Mouse (Mus musculus) gastrocnemius, postnatal 36 days (tissue): ENCODE data around the gene Ypel4. TPM values are rescaled to one million over a fixed set of nuclear protein-coding genes. Genes with fewer than 3 reads are reported as not detected.

Experiments
- DNase-seq, 2 experiments: peaks; one replicate each; pipeline ENCODE4 v3.0.0; 2022
- intact Hi-C: fragments of 180-260 bp; cut with DNase I; formaldehyde crosslinking; loops from one replicate; pipeline ENCODE4 v1.15.1; 2025
- long read RNA-seq, 2 experiments: library from polyadenylated mRNA; stranded (forward); transcript quantifications; one replicate each; pipeline ENCODE4 v2.0.0; 2021
- total RNA-seq, 2 experiments: library from RNA; stranded (reverse); gene quantifications; 2 replicates each; pipeline ENCODE4 v1.2.3; 2021

The Ypel4 gene
- total RNA-seq: under 1 TPM; 0.35 to 0.61 TPM
- long read RNA-seq, experiment 1: 0 reads
- long read RNA-seq, experiment 2, partial matches to known transcripts: 0 of 1 reads
- long read RNA-seq, experiment 2, other reads (novel, unspliced or antisense): 0 of 1 reads

DNA sequence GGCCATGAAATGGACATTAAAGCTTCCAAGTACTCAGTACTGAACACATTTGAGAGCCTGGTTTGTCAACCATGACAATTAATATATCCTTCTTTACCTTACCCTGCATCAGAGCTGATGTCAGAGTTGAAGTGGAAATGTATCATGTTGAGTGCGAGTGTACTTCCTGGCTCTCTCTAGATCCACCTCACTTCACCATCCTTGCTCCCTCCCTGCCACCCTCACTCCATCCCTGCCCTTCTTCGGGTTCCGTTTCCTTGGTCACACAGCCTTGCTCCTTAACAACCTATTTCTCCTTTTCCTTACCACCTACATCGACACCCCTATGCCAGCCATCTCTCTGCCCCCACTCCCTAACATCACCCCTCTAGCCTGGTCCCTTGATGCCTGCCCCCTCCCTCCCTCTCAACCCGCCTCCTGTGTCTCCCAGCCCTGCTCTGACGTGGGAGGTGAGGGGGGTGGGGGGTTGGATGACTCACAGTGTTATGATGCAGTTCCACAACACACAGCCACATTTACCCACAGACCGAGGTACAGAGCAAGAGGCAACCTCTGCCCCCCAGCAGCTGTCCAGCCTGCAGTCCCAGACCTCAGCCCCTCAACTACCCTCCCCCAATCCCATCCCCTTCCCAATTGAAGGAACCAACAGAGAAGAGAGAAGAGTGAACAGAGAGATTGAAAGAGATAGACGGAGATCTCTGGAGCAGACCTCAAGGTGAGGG, at the start of gene Ypel4:
Ypel4 (plus strand) TSS at position 480 of the 722 bp plus-strand sequence.
- intact Hi-C loops: no loop called here
- no peak for DNase-seq

DNA sequence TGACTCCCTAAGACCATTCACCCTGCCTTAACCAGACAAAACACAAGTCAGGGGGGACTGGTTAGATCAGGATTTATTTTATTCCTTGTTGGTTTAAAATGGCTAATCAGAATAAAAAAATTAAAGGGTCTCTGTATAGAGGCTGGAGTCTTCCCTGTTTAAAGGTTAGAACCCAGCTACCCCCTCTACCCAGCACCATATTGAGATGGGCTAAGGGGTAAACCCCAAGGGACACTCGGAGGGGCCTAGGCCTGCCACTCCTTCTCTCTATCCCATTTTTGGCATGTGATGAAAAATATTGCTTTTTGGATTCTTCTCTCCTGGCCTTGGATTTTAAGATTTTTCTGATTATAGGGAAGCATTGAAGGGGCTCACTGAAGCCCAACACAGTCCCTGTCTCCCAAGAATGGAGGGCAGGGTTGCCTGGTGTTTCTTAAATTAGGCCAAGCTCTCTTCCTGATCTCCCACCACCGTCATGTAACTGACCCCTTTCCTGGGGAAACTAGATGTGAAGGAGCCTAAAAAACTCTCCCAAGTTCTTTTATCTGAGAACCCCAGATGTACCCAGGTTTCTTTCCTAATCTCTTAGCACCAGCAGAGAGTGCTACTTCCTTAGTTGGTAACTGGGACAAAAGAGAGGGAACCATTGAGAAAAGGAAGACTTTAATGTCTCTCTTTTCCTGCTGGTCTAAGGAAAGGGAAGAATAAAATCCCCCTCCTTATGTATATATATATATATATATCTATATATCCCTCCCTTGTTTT, 45.6 kb upstream of the Ypel4 start:
- intact Hi-C loops: no loop called here
- DNase-seq: no peak

DNA sequence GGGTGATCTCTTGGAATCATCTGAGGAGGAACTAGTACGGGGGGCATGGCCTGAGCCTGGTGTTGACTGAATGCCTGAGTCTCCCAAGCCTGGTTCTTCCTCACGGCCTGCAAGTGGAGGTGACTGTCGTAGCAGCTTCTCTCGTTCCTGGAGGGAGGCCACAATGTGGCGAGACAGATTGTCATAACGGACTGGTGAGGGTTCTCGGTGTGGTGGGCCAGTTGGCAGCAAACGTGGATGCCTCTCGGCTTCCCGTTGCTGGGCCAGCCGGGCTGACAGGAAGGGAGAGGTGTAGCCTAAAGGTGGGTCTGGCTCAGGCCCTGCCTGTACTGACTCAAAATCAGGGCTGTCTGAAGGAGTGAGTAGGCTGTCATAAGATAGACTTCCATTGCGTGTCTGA, 43.8 kb upstream of the Ypel4 start:
- DNase-seq: no peak
- intact Hi-C loops: no loop called here

DNA sequence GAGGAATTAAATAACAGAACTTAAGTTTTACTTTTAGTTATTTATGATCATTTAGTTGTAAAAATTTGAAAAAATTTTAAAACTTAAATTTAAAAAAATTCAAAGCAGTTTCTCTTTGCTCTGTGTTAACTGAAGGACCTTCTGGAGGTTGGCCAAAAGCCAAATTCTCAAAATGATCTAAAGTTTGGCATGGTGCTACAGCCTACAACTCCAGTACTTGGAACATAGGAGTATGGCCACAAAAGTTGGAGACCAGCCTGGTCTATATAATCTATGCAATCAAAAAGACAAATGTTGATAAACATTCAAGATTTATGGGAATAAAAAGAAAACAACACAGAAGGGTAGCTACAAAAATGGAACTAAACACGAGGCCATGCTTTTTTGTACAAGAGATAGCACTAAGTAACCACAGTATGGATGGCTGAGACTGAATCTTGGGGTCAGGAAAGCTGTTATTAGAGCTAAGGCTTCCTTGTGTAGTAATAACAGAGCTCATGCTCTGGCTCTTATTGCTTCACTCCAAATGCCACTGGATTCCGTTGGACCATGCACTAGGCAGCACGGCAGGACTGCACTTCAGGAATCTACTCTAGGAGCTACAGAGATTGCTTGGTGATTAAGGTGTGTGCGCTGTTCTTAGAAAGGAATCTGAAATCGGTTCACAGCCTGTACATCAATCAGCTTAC, 38.7 kb upstream of the Ypel4 start:
- intact Hi-C loops: no loop called here
- DNase-seq: no peak

DNA sequence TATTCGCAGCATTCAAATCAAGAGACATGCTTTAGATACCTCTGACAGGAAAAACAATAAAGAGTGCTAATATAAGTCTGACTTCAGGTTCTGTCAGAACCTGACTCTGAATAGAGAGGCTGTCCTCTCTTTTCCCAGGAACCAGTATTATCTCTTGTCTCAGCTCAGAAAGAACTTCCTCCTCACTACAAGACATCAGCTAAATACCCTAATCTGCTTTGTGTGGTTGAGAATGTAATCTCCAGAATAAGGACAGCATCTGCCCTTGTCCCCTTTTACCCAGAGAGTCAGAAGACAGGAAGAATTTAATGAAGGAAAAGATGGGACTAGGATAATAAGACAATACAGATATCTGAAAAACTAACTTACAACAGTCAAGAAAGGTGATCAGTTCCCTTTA, 30.4 kb upstream of the Ypel4 start:
- no peak for DNase-seq
- intact Hi-C loops: no loop called here

DNA sequence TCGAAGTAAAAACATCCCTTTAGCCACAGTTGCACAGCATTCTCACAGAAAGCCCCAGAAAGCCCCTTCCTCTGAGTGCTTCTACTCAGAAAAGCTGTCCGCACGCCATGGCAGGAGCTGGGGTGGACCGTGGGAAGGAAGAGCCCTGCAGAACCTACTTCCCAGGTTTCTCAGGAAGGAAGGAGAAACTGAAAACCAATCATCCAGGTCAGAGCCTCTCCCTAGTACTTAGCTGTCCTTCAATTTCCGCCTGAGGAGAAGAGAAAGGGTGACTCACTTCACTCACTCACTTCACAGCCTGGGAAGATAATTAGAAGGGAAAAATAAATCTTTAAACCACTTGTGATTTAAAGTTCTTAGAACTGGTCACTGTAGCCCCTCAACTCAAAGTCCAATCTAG, 29.5 kb upstream of the Ypel4 start:
- intact Hi-C loops: no loop called here

DNA sequence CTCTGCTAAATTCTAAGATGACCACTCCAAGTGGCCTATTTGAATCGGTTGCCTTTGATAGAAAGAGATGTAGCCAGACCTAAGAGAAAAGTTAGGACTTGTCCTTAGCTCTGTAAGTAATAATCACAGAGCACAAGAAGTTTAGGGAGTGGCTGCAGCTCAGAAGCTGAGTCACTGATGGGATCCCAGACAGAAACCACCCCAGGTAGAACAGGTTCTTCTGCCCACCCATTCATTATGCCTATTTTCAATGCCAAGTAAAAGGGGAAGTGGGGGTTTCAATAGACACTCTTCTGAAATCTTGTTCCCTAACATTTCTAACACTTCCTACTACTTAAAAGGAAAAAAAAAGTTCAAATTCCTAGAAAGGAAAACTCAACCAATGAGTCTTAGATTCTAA, 28.6 kb upstream of the Ypel4 start:
- intact Hi-C loops: no loop called here
- DNase-seq: no peak

More for the DNA sequence above, 29.5 kb upstream of the Ypel4 start:
- DNase-seq: no peak

DNA sequence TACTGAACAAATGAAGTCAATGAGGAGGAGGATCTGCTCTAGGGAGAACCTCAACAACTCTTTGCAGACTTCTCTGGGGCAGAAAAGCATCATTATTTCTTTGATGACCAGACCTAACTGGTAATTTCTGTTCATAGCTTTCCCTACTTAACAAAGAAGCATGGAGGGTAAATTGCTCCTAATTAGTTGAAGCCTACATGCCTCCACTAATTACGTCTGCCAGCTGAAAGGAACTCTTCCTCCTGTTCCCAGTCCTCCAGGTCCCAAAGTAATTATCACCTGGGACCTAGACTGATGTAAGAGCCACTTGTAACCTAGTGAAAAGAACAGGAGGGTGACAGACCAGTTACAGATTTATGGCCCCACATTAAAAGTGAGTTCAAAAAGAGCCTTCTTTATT, 26.3 kb upstream of the Ypel4 start:
- DNase-seq: no peak
- intact Hi-C loops: no loop called here

DNA sequence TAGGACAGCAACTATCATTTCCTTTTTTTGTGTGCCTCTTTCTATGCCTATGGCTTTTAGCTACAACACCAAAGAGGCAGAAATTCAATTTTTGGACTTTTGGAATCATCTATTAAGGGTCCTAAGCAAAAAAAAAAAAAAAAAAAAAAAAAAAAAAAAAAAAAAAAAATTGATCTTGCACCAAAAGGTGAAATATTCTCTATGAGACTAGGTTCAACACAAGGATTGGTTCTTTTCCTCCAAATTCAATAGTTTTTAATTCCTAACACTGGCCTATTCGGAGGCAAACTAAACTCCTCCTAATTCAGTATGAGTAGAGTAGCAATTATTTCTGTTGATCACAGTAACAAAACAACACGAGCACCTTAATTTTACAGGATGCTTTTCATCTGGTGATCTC, 22.0 kb upstream of the Ypel4 start:
- intact Hi-C loops: loop anchor here (5.0 kb wide), 1 partner anchor 35 kb away; the partner anchor contains the start of genes Gm28635, Med19 and Tmx2

DNA sequence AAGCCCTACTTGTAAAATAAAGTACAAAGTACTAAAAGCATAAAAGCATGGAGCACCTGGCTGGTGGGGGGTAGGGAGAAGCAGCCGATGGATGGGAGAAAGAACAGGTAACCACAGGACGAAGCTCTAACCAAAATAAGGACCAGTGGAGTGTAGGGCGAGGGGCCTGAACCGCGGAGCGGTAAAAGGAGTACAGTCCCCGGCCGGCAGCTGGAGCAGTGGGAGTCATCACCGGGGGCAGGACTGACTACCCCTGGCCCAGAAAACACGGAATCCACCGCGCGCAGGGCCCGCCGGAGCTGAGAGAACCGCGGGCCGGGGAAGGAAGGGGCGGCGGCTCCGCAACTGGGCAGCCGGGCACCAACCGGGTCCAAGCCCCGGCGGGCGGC, 19.4 kb upstream of the Ypel4 start:
- no peak for DNase-seq
- intact Hi-C loops: loop anchor here (5.0 kb wide), 1 partner anchor 37 kb away; the partner anchor contains the start of genes Gm28635, Med19 and Tmx2

More for the DNA sequence above, 22.0 kb upstream of the Ypel4 start:
- no peak for DNase-seq

DNA sequence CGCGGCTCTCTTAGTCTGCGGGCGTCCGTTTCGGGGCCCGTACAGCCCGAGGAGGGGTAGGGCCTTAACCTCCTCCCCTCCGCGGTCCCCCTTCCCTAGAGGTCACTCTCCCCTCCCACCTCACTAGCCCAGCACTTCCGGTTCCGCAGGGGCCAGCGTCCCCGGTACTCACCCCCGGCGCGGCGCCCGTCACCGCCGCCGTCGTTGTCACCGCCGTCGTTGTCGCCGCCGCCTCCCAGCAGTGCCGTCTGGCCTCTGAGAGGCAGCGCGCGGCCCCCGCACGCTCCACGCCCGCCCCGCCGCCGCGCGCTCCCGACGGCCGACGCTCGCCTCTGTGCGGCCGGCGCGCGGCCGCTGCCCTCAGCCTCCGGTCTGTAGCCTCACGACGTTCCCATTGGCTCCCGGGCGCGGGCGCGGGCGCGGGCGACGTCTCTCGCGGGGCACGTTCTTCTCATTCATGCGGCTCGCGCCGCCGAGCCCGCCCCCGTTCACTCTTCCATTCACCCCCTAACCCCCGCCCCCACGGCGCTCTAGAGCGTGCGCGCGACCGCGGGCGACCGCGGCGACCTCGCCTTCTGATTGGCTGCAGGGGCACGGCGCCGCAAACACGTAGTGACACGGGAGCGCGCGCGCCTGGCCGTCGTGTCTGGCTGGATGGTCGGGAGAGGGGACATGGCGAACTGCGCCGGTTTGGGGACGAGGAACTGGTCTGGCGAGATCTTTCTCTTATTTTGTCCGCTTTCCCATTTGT, 18.9 kb upstream of the Ypel4 start, which contains the start of gene Zdhhc5:
Zdhhc5 (minus strand) TSS at position 370 of the 751 bp plus-strand sequence.
- peak; percentile 98 for DNase-seq
- intact Hi-C loops: loop anchor here (5.0 kb wide), 1 partner anchor 38 kb away; the partner anchor contains the start of genes Gm28635, Med19 and Tmx2

DNA sequence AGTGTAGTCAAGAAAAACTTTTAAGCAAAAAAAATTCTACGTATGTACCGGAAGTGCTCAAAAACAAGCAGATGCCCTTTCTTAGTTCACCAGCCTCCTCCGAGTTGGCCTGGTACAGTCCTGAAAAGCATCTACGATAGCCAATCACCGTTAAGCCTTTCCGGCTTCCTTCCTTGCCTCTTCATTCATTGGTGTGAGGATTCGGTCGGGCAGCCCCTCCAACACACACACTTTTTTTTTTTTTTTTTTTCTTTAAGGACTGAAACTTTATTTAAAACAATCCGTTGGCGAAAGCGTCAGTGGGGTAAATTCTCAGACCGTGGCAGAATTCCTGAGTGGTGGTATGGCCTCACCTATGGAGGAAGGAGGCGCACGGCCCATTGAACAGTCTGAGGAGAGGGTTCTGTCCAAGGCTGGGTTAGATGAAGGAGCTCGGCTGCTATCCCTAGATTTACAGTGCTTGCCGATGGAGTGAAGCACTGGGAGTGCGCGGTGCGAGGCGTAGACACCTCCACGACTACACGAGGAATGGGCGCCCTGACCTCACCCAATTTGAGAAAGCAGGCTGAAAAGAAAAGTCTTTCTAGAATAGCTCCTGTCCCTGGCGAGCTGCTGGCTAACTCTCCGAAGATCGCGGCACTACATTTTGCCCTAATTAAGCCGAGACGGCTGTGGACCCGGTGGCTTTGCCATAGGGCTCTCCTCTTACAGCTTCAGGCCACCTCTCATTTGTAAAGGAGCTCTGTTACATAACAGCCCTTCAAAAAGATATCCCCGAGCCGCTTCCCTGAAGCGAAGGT, 18.1 kb upstream of the Ypel4 start:
- intact Hi-C loops: no loop called here
- DNase-seq: peak; percentile 53 to 73

DNA sequence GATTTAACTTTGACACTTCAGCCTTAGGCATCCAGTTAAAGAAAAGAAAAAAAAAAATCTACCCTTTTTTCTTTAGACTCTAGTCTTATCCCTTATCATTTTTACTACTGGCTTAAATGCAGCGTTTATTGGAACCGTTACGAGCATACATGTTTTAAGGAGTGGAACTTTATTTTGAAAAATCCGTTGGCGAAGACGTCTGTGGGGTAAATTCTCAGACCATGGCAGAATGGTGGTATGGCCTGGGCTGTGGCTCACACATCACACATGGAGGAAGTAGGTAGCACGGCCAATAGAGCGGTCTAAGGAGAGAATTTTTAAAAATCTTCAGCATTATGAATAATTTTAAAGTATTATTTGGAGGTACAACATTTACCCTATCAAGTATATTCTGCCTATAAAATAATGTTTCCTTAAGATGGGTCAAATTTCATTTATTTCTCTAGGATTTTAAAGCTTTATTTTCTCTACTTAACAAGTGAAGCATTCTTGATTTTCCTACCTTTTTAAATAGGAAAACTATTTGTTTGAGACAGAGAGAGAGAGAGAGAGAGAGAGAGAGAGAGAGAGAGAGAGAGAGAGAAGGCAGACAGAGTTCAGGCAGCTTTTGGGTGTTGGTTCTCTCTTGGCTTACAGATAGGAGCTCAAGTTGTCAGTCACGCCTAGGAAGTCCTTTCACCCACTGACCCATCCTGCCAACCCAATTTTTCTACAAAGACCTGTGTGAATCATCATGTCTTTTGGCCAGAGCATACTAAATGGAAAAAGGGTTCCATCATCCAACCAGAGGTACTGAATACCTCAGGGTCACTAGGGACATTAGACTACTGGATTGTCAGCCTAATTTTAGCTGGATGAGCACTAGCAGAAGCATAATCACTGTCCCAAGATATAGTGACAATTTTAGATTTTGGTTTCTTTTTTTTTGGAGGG, 17.2 kb upstream of the Ypel4 start:
- intact Hi-C loops: no loop called here
- DNase-seq: no peak

DNA sequence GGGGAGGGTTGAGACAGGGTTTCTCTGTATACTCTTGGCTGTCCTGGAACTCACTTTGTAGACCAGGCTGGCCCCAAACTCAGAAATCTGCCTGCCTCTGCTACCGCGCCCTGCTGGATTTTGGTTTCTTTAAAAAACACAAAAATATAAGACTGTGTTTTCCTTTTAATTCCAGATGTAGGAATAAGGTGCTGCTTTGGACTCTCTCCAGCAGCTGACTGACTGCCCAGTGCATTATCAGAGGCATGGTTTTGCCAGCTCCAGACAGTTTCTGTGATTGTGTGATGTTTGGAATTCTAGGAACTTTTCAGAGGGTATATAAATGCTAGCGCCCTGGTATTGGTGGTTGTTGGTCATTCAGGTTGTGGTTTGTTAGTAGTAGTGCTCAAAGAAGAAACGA, 16.5 kb upstream of the Ypel4 start:
- no peak for DNase-seq
- intact Hi-C loops: no loop called here

DNA sequence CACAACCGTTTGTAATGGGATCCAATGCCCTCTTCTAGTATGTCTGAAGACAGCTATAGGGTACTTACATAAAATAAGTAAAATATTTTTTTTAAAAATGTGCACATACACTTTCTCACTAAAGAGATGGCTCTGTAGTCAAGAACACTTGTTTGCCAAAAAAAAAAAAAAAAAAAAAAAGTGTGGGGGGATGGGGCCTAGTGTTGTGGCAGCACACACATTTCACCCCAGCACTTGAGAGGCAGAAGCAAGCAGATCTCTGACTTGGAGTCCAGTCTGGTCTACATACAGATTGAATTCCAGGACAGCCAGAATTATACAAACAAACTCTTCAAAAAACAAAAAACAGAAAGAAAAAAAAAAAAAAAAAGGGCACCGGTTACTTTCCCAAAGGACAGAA, 13.1 kb upstream of the Ypel4 start:
- intact Hi-C loops: no loop called here
- no peak for DNase-seq

DNA sequence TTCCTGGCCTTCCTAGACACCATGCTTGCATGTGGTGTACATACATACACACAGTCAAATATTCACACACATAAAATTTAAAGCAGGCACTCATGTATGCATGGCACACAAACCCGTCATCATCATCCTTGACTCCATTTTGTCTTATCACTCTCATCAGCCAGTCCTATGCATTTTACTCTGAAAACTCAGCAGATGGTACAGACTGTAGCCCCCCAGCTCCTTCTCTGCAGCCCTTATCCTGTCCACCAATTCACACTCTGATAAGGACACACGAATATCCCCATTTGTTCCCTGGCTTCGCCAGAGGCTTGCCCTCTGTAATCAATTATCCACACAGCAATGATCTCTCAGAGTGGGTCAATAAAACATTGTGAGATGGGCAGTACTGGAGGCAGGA, 12.7 kb upstream of the Ypel4 start:
- DNase-seq: no peak
- intact Hi-C loops: no loop called here

DNA sequence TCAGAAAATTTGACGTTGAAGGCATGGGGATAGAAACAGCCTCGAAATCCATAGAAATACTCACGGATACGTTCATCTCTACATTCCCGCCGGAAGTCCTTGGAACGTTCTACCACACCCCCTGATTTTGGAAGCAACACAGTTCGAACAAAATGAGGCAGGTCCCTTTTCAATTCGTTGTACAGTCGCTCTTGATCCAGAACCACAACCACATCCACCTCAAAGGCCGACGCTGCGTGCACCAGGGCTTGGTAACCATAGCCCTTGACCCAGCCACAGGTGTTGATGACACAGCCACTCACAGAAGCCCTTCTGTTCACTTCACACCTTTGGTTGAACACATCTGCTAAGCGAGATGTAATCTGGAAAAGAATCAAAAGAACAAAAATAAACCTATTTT, 10.0 kb upstream of the Ypel4 start:
- intact Hi-C loops: no loop called here
- no peak for DNase-seq

DNA sequence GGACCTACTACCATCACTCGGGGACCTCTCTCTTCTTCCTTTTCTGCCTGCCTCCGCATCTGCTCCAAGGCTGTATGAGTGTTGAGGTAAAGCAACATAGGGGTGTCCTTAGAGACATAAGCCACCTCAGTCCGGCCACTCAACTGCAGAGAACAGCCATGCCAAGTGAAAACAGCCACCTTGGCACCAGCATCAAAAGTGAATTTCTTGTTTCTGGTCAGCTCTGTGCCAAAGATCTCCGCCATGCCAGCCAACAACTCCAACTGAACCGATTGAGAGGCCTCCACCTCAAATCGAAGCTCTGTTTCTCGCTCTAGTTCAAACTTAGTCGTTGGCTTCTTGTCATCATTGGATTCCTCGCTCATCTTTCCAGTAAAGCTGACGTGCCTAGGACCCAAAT, 8.1 kb upstream of the Ypel4 start:
- intact Hi-C loops: loop anchor here (2.0 kb wide), 1 partner anchor 73 kb away; the partner anchor contains the start of gene Ube2l6

More for the DNA sequence above, 8.1 kb upstream of the Ypel4 start:
- no peak for DNase-seq
